Mouse (Mus musculus): ENCODE results near the gene Cd72. TPM values are rescaled to one million over a fixed set of nuclear protein-coding genes. Genes with fewer than 3 reads are reported as not detected.

Gene Cd72
- polyA plus RNA-seq, 1 experiment from 2014 or later: 2.9 TPM

DNA sequence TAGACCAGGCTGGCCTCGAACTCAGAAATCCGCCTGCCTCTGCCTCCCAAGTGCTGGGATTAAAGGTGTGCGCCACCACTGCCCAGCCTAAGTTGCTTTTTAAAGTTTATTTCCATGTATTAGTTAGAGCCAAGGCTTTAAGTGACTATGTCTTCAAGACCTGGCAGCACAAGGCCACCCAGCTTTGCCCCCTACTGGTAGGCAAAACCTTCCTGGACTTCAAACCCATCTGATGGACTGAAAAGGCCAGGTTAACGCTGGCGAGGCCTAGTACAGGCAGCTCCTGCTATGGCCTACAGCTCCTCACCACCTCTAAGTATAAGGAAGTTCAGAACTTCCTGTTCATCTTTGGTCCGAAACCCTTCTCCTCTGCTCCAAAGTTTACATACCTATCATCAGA, 22.2 kb upstream of the Cd72 start:
- Histone ChIP-seq H3K36me3 (no peaks in the 10 kb centered on the region), H3K27ac (no peak overlapping the region), H3K4me3 (no peak overlapping the region), H3K9ac (no peak overlapping the region), H3K4me1 (no peaks in the 10 kb centered on the region), H3K27me3 (replicated peaks) (no peaks in the 10 kb centered on the region), H3K4me2 (replicated peaks) (no peak overlapping the region), H3K9me3 (no peaks in the 10 kb centered on the region)
- no peak for ATAC-seq (ENCODE audit: low FRiP score, low read depth)
- 87% methylated on average over 6 of the region's 6 CpGs for WGBS

DNA sequence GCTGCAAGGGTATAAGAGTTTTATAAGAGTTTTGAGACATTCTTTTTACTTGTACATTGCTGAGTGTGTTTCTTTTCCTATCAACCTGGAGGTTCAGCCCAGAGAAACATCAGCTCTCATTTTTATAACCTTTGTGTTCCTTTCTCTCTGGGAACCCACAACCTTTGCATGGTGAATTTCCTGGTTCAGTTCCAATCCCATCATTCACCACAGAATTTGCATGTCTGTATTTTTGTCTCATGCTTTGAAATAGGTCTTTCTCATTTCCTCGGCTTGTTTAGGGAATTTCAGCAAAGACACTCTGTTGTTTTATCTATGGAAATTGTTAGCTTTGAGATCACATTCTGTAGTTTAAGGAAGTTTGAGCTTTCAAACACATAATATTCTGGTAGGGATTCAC, 19.2 kb upstream of the Cd72 start:
- ATAC-seq (ENCODE audit: low FRiP score, low read depth): no peak
- Histone ChIP-seq H3K4me3 (no peak overlapping the region), H3K4me1 (no peaks in the 10 kb centered on the region), H3K9ac (no peak overlapping the region), H3K9me3 (no peaks in the 10 kb centered on the region), H3K4me2 (replicated peaks) (no peak overlapping the region), H3K27me3 (replicated peaks) (no peaks in the 10 kb centered on the region), H3K27ac (no peak overlapping the region), H3K36me3 (no peaks in the 10 kb centered on the region)
- 82% methylated on average over 1 of the region's 1 CpGs for WGBS

GRCm38 (mm10) chr4:43470301-43470700, 15.9 kb upstream of the Cd72 start:
- H3K27ac ChIP-seq: no peak overlapping the region

DNA sequence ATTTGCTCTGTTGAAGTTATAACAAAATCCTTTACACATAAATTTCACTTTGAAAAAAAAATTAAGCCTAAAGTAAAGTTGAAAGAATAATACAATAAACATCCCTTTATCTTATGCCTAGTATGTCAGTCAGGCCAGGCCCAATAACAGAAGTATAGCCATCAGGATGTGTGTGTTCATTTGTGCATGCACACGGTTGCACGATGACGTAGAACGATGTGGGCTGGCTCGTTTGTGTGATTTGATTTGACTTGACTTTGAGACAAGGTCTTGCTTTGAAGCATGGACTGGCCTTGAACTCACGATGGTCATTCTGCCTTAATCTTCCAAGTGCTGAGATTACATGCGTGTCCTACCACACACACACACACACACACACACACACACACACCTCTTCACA, 12.4 kb upstream of the Cd72 start:
- no peak overlapping the region for H3K9ac ChIP-seq
- WGBS: 89% methylated on average over 7 of the region's 7 CpGs
- no peak for ATAC-seq (ENCODE audit: low FRiP score, low read depth)

More at GRCm38 (mm10) chr4:43470301-43470700, 15.9 kb upstream of the Cd72 start:
- H3K27me3 ChIP-seq (replicated peaks): no peaks in the 10 kb centered on the region
- no peak for ATAC-seq (ENCODE audit: low FRiP score, low read depth)
- no peak overlapping the region for H3K9ac ChIP-seq
- H3K4me1 ChIP-seq: no peaks in the 10 kb centered on the region
- no peaks in the 10 kb centered on the region for H3K9me3 ChIP-seq
- 92% methylated on average over 10 of the region's 10 CpGs for WGBS
- no peaks in the 10 kb centered on the region for H3K36me3 ChIP-seq
- H3K4me3 ChIP-seq: no peak overlapping the region
- no peak overlapping the region for H3K4me2 ChIP-seq (replicated peaks)

GRCm38 (mm10) chr4:43465935-43466334, 11.5 kb upstream of the Cd72 start:
- WGBS: 90% methylated on average over 6 of the region's 6 CpGs
- H3K9me3 ChIP-seq: no peaks in the 10 kb centered on the region
- H3K4me3 ChIP-seq: no peak overlapping the region
- H3K9ac ChIP-seq: no peak overlapping the region
- H3K27ac ChIP-seq: no peak overlapping the region
- H3K4me1 ChIP-seq: no peaks in the 10 kb centered on the region
- no peaks in the 10 kb centered on the region for H3K36me3 ChIP-seq
- H3K27me3 ChIP-seq (replicated peaks): no peaks in the 10 kb centered on the region
- ATAC-seq (ENCODE audit: low FRiP score, low read depth): no peak
- H3K4me2 ChIP-seq (replicated peaks): no peak overlapping the region

More for the DNA sequence above, 12.4 kb upstream of the Cd72 start:
- H3K9me3 ChIP-seq: no peaks in the 10 kb centered on the region
- no peak overlapping the region for H3K4me3 ChIP-seq
- no peaks in the 10 kb centered on the region for H3K4me1 ChIP-seq
- no peak overlapping the region for H3K27ac ChIP-seq
- H3K4me2 ChIP-seq (replicated peaks): no peak overlapping the region
- H3K27me3 ChIP-seq (replicated peaks): no peaks in the 10 kb centered on the region
- H3K36me3 ChIP-seq: no peaks in the 10 kb centered on the region

GRCm38 (mm10) chr4:43463102-43463501, 8.7 kb upstream of the Cd72 start:
- H3K4me3 ChIP-seq: no peak overlapping the region
- ATAC-seq (ENCODE audit: low FRiP score, low read depth): no peak
- H3K9me3 ChIP-seq: no peaks in the 10 kb centered on the region
- no peak overlapping the region for H3K4me2 ChIP-seq (replicated peaks)
- no peaks in the 10 kb centered on the region for H3K27me3 ChIP-seq (replicated peaks)
- H3K36me3 ChIP-seq: no peaks in the 10 kb centered on the region
- no peak overlapping the region for H3K27ac ChIP-seq
- H3K9ac ChIP-seq: no peak overlapping the region
- no peaks in the 10 kb centered on the region for H3K4me1 ChIP-seq
- WGBS: 93% methylated on average over 5 of the region's 5 CpGs

GRCm38 (mm10) chr4:43457124-43457523, 2.7 kb upstream of the Cd72 start:
- H3K4me1 ChIP-seq: peaks cover 24% of the 10 kb centered on the region
- 15% methylated on average over 8 of the region's 8 CpGs for WGBS
- peaks cover 27% of the 10 kb centered on the region; the same call in 1 of the 2 replicates for H3K27me3 ChIP-seq (replicated peaks)
- H3K9ac ChIP-seq: no peak overlapping the region
- H3K4me2 ChIP-seq (replicated peaks): no peak overlapping the region
- H3K9me3 ChIP-seq: no peaks in the 10 kb centered on the region
- no peak for ATAC-seq (ENCODE audit: low FRiP score, low read depth)
- H3K27ac ChIP-seq: no peak overlapping the region
- no peaks in the 10 kb centered on the region for H3K36me3 ChIP-seq
- no peak overlapping the region for H3K4me3 ChIP-seq

DNA sequence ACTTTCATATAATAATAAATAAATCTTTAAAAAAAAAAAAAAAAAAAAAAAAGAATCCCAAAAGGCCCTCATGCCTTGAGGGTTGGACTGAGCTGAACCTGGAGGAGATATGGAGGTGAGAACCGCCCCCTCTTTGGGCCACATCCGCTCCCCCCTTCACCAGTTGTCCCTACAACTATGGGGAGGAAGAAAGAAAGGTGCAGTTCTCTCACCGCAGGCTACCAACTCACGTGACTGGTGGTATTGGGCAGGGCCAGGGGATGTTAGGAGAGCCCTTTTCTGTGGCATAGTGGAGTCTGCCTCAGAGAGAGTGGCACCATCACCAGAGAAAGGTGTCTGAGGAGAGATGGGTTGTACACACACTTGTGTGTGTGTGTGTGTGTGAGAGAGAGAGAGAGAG, 2.0 kb upstream of the Cd72 start:
- Histone ChIP-seq H3K4me3 (no peak overlapping the region), H3K27me3 (replicated peaks) (peaks cover 29% of the 10 kb centered on the region; the same call in 1 of the 2 replicates), H3K36me3 (no peaks in the 10 kb centered on the region), H3K4me2 (replicated peaks) (no peak overlapping the region), H3K9me3 (no peaks in the 10 kb centered on the region), H3K27ac (no peak overlapping the region), H3K9ac (no peak overlapping the region), H3K4me1 (peaks cover 24% of the 10 kb centered on the region)
- 29% methylated on average over 4 of the region's 4 CpGs for WGBS
- no peak for ATAC-seq (ENCODE audit: low FRiP score, low read depth)

- no peak overlapping the region for H3K27ac ChIP-seq
- H3K9me3 ChIP-seq: no peaks in the 10 kb centered on the region
- 2% methylated on average over 18 of the region's 18 CpGs for WGBS
- peak overlapping the region; percentile 22; the same call in 1 of the 2 replicates for H3K9ac ChIP-seq
- peak; percentile 56; the same call in 1 of the 2 replicates for ATAC-seq (ENCODE audit: low FRiP score, low read depth)
- peaks cover 29% of the 10 kb centered on the region; the same call in 1 of the 2 replicates for H3K27me3 ChIP-seq (replicated peaks)
- H3K4me2 ChIP-seq (replicated peaks): peak overlapping the region; percentile 55
- H3K4me3 ChIP-seq: 0 out of 2 replicates have a peak overlapping the region, but pooled peaks have one; percentile 12
- H3K4me1 ChIP-seq: peaks cover 24% of the 10 kb centered on the region
- peaks cover 2% of the 10 kb centered on the region; the same call in 1 of the 2 replicates for H3K36me3 ChIP-seq
Observed at GRCm38 (mm10) chr4:43453413-43453812, 1.0 kb downstream of the Cd72 start.

- no peak overlapping the region for H3K4me3 ChIP-seq
- H3K4me1 ChIP-seq: peaks cover 23% of the 10 kb centered on the region
- peaks cover 29% of the 10 kb centered on the region; the same call in 1 of the 2 replicates for H3K27me3 ChIP-seq (replicated peaks)
- peaks cover 13% of the 10 kb centered on the region for H3K36me3 ChIP-seq
- no peak overlapping the region for H3K4me2 ChIP-seq (replicated peaks)
- WGBS: 66% methylated on average over 11 of the region's 11 CpGs
- no peak overlapping the region for H3K9ac ChIP-seq
- ATAC-seq (ENCODE audit: low FRiP score, low read depth): no peak
- H3K27ac ChIP-seq: no peak overlapping the region
- H3K9me3 ChIP-seq: no peaks in the 10 kb centered on the region
Observed at GRCm38 (mm10) chr4:43452315-43452714, 2.1 kb downstream of the Cd72 start.

DNA sequence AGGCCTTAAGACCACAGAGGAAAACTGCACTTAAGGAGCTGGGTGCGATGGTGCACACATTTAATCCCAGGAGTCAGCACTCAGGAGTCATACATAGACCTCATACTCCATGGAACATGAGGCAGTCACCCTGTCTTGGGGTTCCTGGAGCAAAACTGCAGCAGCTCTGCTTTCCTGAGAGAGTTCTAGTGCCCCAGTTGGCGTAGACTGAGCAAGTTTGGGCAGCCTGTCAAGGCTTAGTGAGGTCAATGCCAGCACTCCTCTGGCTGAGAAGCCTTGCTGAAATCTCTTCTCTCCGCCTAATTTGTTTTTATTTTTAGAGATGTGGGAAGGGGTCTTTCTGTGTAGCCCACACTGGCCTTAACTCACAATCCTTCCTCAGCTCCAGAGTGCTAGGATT, 5.9 kb downstream of the Cd72 start:
- Histone ChIP-seq H3K9ac (no peak overlapping the region), H3K4me2 (replicated peaks) (no peak overlapping the region), H3K4me1 (peaks cover 21% of the 10 kb centered on the region), H3K36me3 (peaks cover 33% of the 10 kb centered on the region), H3K27ac (no peak overlapping the region), H3K4me3 (no peak overlapping the region), H3K9me3 (no peaks in the 10 kb centered on the region), H3K27me3 (replicated peaks) (peaks cover 16% of the 10 kb centered on the region; the same call in 1 of the 2 replicates)
- WGBS: 88% methylated on average over 3 of the region's 3 CpGs
- no peak for ATAC-seq (ENCODE audit: low FRiP score, low read depth)

- WGBS: 93% methylated on average over 13 of the region's 13 CpGs
- no peaks in the 10 kb centered on the region for H3K9me3 ChIP-seq
- H3K4me1 ChIP-seq: peaks cover 14% of the 10 kb centered on the region
- peaks cover 4% of the 10 kb centered on the region; the same call in 1 of the 2 replicates for H3K27me3 ChIP-seq (replicated peaks)
- no peak overlapping the region for H3K9ac ChIP-seq
- H3K4me2 ChIP-seq (replicated peaks): no peak overlapping the region
- peaks cover 33% of the 10 kb centered on the region for H3K36me3 ChIP-seq
- ATAC-seq (ENCODE audit: low FRiP score, low read depth): no peak
- no peak overlapping the region for H3K27ac ChIP-seq
- H3K4me3 ChIP-seq: no peak overlapping the region
Observed at GRCm38 (mm10) chr4:43447251-43447650, 7.2 kb downstream of the Cd72 start.

DNA sequence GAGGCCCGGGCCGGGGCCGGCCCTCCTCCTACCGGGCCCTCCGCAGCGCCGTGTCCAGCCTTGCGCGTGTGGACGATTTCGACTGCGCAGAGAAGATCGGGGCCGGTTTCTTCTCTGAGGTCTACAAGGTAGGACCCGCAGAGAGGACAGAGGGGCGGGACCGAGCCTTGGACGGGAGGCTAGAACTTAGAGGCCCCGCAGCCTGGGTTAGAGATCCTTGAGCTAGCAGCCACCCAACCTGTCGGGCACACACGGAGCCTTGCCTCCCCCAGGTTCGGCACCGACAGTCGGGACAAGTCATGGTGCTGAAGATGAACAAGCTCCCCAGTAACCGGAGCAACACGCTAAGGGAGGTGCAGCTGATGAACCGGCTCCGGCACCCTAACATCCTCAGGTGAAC, 10.9 kb downstream of the Cd72 start:
- Histone ChIP-seq H3K9ac (peak overlapping the region; percentile 98), H3K27ac (peak overlapping the region; percentile 92), H3K36me3 (peaks cover 32% of the 10 kb centered on the region), H3K4me3 (peak overlapping the region; percentile 97), H3K4me1 (peaks cover 14% of the 10 kb centered on the region), H3K27me3 (replicated peaks) (no peaks in the 10 kb centered on the region), H3K9me3 (no peaks in the 10 kb centered on the region), H3K4me2 (replicated peaks) (peak overlapping the region; percentile 94)
- WGBS: under 1% methylated on average over 28 of the region's 28 CpGs
- peak; percentile 16; the same call in 1 of the 2 replicates for ATAC-seq (ENCODE audit: low FRiP score, low read depth)

All from neural tube, embryonic 12.5 days (tissue).